Mouse (Mus musculus): ENCODE measurements around the gene Bend4.

Bend4 gene

DNA sequence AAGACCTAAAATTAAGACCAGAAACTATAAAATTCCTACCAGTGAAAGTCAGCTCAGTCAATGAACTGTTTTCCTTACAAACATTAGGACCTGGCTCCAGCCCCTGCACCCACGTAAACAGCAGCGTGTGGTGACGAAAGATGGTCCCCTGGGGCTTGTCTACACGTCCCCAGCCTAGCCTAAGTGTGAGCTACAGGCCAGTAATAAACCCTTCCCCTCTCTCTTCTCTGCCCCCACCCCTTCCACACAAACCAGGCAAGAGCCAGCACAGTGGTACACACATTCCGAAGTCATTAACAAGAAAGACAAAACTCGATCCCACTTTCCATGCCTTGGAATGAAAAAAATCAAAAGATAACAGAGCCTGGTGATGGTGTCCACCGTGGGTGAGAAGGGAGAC lies 16.6 kb downstream of the Bend4 start:
- DNase-seq, result no peak

GRCm38 (mm10) chr5:67410426-67410825 lies 17.7 kb downstream of the Bend4 start:
- DNase-seq, result peak; percentile 20

DNA sequence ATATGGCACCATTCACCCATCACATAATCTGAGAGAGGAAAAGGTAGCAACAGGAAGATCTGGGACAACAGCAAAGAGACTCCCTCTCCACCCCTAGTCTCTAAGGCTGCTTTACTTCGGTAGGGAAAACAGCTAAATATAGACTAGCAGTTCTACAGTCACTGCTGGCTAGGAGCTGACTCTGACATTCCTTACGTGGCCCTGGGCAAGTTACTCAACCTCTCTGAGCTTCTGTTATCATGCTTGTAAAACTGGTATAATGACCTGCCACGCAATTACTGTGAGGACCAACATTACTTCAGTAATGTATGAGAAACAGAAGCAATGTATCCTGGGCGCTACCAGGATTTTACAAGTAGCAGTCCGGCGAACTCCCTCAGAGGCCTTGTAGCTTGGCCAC lies 19.7 kb downstream of the Bend4 start:
- DNase-seq, result peak; percentile 2

DNA sequence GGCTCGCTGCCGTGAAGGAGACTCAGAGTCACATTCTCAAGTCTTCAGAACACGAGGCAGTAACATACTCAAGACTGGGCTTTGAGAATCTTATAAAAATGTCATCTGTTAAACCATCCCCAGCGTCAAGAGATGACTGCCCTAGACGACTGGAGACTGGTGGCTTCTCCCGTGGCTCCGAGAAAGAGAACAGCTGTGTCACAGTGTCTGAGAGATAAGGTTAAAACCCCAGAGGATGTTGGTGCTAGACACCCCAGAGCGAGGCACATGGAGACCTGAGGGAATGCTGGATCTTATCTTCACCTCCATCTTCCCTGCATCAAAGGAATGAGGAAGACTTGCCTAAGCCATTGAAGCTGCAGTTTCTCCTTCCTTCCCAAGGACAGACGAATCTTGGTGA lies 23.2 kb downstream of the Bend4 start:
- DNase-seq, result no peak

DNA sequence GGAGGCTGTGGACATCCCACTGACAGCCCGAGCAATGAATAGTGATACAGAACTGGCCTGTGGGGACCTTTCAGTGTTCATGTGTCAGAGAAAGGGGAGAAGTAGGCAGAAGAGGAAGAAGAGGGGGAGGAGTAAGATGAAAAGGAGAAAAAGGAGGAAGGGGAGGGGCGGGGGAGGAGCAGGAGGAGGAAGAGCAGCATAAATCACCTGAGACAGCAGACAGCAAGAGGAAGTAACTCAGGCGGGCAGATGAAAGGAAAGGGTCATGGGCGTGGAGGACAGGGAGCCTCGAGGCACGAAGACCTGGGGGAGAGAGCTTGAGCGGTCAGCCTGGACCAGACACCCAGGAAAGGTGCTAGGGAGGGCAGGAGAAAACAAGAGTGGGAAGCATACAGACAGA lies 23.7 kb downstream of the Bend4 start:
- DNase-seq, result no peak

DNA sequence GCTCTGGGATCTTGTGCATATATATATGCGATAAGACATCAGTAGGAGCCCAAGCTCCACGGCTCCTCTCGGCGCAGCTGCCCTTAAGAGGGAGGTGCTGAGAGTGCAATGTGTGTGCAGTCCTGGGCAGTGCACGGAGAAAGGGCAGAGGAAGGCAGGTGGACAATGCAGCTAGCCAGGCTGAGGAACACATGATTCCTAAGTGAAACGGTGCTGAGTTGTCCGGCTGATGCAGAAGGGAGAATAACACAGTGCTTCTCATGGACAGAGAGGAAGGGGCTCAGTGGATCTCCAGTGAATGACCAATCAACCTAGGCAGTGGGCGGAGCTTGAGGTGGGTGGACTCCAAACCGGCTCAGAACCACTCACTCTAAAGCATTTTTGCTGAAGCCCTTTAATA lies 26.5 kb downstream of the Bend4 start:
- DNase-seq, result no peak

DNA sequence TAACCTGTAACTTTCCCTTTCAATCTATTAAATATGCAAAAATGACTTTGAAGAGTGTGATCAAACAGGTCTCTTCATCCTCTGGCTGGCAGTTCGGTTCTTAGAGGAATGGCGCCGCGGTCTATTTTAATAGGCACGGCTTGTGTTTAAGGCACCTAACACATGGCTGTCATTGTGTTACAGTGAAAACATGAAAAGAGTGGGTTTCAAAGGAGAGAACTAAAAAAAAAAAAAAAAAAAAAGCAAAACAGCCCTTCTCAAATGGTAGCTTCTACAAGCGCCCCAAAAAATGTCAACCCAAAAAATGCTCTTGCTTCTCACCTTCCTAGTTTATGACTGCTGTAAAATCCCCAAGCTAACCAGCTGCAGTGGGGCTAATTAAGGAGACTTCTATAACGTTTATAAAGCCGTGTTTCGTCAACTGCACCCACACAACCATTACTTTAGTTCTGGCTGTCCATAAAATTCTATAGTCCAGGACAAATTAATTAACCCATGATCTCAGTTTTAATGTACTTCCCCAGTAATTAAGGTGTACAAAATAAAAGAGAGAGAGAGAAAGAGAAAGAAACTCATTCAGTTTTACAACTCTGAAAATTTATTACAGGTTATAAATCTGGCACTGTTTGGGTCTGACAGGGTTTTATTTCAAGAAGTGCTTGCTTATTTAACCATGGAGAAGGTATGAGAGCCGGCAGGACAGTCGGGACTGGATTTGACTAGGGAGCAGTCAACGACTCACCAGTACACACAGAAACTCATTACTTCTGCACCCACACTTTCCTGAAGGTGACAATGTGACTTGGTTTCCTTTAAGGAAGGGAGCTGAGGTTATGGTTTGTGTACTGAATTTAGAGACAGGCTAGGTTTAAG lies 27.3 kb downstream of the Bend4 start:
- no peak for DNase-seq

DNA sequence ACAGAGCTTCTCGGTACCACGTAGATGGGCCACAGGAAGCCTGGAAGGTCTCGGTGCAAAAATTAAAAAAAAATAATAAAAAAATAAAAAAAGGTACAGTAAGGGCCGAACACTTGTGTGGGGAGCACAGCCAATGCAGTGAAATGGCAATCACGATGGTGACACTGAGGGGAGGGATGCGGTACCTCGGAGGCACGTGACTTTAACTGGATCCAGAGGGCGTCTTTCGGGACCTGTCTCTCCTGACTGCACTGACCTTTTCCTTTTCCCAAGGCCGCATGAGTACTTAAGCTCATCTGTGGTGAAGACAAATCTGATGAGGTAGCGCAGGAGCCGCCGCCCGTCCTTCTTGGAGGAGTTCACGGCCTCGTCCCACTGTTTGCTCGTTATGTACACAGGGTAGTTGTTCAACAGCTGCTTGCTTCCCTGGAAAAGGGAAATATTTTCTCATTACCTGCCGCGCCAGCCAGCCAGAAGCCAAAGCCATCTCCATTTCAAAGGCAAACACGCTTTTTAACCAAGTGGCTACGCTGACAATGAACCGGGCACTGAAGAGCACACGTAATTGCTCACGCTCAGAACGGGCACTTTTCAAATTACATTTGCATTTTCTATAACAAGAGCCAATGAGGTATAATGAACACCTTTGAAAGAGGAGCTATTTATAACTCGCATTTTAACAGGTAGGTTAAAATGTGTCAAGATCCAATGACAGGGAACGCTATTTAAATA lies 28.1 kb downstream of the Bend4 start:
- DNase-seq, result no peak

DNA sequence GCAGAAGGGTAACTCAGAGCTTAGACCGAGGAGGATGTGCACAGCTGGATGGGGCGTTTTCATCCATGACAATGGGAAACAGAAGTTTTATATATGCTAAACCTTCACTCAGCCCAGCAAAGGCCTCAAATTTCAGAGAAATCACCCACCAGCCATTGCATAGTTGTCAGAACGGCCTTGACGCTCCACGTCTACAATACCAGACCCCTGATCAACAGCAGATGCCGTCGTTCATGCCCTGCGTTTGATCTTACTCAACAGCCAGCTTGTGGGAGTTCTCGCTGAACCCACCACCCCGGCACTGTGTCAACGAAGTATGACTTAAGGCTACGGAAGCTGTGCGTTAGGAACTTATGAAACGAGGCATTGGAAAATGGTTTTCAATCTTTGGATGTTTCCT lies 30.9 kb downstream of the Bend4 start:
- DNase-seq, result no peak

DNA sequence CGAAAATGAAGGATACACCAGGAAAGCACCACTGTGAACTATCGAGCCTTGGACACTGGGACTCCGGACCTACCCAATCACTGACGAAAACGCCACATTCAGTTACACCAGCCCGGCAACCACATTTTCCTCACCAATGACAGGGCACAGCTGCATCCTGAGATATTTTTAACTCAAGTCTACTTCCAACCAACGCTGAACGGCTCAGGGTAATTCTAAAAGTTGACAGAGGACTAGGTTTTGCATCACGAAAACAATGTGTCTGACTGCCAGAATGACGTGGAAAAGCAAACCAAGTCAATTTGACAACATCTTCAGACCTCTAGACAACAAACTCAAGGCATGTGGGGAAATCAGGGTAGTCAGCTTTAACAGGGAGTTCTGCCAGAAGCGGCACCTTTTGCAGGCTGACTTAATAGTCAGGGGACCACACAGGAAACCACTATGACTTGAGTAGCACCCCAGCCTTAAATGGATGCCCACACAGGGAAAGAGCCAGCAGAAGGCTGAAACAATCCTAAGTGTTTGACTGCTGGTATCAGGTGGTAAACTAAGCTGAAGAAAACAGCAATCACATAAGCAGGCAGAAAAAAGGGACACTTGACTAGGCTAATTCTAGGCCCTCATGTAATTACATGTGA lies 32.8 kb downstream of the Bend4 start:
- DNase-seq, result no peak

- no peak for DNase-seq
Observed at GRCm38 (mm10) chr5:67393951-67394350, 34.2 kb downstream of the Bend4 start.

GRCm38 (mm10) chr5:67382556-67382955 lies 45.6 kb downstream of the Bend4 start:
- DNase-seq, result no peak

DNA sequence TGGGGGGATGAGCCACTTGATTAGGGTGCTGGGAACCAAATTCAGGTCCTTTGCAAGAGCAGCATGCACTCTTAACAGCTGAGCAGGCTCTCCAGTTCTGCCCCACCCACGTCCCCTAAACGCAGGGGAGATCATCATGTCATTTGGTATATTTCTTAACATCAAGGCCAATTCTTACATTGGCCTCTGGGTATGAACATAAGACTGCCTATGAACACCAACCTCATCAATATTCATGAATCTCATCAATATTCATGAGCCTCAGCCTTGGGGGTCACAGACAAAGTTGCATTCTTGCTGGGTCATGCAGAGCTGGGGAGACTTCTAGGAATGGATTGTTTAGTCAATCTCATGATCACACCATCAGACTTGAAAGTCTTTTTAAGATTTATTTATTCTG lies 46.4 kb downstream of the Bend4 start:
- DNase-seq, result no peak

- no peak for DNase-seq
Observed at GRCm38 (mm10) chr5:67377044-67377621, 51.0 kb downstream of the Bend4 start.

GRCm38 (mm10) chr5:67362931-67363330 lies 65.2 kb downstream of the Bend4 start:
- DNase-seq, result no peak

- no peak for DNase-seq
Observed at GRCm38 (mm10) chr5:67362316-67362715, 65.8 kb downstream of the Bend4 start.

GRCm38 (mm10) chr5:67348949-67349348 lies 79.2 kb downstream of the Bend4 start:
- no peak for DNase-seq

DNA sequence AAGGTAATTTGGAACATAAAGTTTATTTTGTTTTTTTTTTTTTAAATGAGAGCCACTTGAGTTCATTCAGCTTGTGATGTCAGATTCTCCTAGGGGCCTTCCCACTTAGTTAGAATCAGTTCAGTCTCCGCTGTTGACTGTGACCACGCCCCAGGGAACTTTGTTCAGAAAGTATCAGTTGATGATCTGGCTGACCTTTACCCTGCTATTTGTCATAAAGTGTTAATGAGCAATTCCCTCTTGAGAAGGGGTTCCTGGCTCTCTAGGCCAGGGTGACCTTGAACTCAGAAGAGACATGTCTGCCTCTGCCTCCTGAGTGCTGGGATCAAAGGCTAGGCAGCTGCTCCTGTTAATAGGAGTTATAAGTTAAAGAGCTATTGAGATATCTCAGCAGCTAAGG lies 81.0 kb downstream of the Bend4 start:
- no peak for DNase-seq

Data from lung, postnatal 14 days (tissue).